Mouse (Mus musculus): ENCODE measurements around the gene Pex12.
"Not testable (repeated sequence)": the region's sequence is repeated elsewhere in the genome, so short reads cannot be mapped to it uniquely, and the experiment has no call there.

The Pex12 gene

DNA sequence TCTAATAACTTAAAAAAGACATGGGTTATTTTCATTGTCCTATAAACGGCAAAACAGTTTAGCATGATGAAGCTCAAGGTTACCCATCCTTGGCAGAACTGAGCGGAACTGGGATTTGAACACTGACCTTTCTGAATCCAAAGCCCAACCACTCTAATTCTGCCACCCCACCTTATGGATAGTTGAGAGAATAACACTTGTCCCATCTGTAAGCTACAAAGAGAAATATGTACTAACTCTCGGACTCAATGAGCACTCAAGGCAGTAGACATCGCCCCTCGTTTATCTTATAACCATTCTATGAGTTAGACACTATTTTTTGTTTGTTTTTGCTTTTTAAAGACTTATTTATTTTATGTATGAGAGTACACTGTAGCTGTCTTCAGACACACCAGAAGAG, 13.3 kb downstream of the Pex12 start:
- no peak for DNase-seq (ENCODE audit: low read depth, low spot score)

DNA sequence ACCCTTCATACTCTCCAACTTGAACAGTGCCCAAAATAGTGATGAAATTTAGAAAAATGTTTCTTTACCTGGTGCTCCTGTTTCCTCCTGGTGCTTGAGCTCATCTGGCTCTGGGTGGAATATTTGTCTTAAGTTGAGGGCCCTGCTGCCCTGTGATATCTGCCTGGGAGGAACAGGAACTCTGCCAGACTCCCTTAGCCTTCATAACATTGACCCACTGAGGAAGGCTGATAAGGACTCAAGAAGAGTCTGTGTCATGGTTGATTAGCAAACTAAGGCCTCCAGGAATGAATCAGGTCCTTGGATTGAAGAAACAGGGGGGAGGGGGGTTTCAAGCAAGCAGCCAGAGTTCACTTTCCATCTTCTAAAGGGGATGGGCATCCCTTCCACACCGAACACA, 15.8 kb downstream of the Pex12 start, which contains the start of gene Slfn14:
Slfn14 (minus strand) TSS at position 161 of the 400 bp plus-strand sequence.
- no peak for DNase-seq (ENCODE audit: low read depth, low spot score)

DNA sequence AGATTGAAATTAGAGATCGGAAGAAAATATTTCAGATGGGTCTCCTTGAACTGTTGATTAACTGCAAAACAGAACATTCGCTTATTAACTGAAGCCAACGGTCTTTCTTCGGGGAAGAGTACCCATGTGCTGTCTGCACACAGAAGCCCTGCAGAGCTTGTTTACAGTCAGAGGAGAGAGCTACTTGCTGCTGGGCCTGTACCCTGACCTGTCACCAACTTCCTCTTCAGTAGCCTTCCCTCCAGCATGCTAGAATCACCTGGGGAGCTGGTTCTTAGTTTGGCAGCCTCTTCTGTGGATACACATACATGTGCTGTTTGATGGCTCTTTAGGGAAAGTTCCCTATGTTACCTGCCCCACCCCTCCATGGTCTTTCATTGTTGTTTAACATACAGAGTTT, 16.8 kb downstream of the Pex12 start:
- DNase-seq (ENCODE audit: low read depth, low spot score): no peak

GRCm38 (mm10) chr11:83282084-83282483, 20.3 kb downstream of the Pex12 start:
- no peak for DNase-seq (ENCODE audit: low read depth, low spot score)

- no peak for DNase-seq (ENCODE audit: low read depth, low spot score)
Measured at GRCm38 (mm10) chr11:83279691-83280090, 22.7 kb downstream of the Pex12 start.

DNA sequence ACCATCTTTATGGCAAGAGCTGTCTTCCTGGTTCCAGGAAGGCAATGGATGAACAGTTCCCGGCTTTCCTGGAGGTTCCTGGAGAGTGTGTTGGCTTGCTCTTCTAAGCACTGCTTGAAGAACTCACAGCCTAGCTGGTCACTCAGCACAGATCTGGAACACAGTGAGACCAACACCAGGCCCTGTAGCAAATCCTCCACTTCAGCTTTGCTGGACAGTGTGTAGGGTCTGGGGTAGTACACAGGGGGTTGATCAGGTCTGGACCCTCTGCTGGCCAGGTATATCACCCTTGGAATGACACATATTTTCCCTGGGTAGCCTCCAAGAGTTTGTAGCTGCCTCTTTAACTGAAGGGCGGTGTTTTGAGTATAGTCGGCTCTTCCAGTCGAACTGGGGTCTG, 23.4 kb downstream of the Pex12 start:
- DNase-seq (ENCODE audit: low read depth, low spot score): no peak

GRCm38 (mm10) chr11:83276251-83276650, 26.1 kb downstream of the Pex12 start:
- DNase-seq (ENCODE audit: low read depth, low spot score): no peak

GRCm38 (mm10) chr11:83271951-83272843, 30.2 kb downstream of the Pex12 start:
- DNase-seq (ENCODE audit: low read depth, low spot score): peak; percentile 56

DNA sequence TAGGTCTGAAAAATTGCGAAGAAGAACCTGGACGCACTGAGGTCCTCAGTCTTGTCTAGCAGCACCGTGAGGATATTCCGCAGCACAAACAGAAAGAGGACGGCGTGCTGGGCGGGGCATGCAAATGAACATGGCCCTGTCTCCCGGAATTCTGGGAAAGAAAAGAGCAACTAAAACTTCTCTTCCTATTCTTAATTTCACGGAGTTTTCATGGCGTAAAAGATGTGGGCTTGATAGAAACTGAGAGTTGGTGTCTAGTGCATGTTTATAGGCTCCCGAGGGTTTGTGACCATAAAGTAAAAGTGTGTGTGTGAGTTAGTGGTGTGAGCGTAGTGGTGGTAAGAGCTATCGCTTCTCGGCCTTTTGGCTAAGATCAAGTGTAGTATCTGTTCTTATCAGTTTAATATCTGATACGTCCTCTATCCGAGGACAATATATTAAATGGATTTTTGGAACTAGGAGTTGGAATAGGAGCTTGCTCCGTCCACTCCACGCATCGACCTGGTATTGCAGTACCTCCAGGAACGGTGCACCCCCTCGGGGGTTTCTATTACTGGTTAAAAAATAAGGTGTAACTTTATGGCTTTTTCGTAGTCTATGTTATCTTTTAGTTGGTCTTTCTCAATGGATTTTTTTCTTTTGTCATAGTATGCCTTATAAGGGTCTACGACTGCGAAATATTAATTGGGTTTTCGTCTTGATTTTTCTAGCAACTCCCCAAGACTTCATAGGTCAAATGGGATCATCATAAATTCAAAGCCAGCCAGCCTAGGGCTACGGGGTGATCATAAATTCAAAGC, 31.0 kb downstream of the Pex12 start:
- peak; percentile 90 for DNase-seq (ENCODE audit: low read depth, low spot score)

DNA sequence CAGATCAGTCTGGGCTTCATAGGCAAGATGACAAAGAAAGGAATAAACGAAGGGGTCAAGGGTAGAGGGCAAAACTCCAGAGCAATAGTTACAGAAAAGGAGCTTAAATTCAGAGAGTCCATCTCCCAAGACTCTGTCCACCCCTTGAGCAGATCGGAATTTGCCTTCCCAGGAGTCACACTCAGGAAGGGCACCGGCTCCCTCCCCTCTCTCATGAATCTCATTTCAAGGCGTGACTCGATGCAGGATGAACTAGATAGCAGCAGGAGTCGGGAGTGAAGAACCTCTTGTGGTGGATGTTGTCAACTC, 31.6 kb downstream of the Pex12 start:
- no peak for DNase-seq (ENCODE audit: low read depth, low spot score)

GRCm38 (mm10) chr11:83263146-83263545, 39.2 kb downstream of the Pex12 start:
- peak; percentile 48 for DNase-seq (ENCODE audit: low read depth, low spot score)

GRCm38 (mm10) chr11:83262673-83263072, 39.7 kb downstream of the Pex12 start:
- no peak for DNase-seq (ENCODE audit: low read depth, low spot score)

DNA sequence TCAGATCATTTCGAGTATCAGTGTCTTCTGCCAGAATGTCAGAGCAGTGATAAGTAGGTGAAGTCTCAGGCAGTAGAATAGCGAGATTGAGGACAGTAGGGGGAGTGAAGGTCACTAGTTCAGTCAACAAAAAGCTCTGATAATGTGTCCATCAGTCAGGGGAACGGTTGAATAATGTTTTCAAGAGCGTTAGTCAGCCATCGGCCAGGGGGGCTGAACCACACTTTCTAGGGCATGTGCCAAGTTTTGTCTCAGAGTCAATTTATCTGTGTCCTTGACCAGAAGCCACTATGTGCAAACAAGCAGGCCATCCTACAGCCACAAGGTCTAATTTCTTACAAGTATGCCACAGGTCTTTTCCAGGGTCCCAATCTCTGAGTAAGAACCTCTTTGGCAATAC, 45.2 kb downstream of the Pex12 start:
- not testable (repeated sequence) for DNase-seq (ENCODE audit: low read depth, low spot score)

Data from ES-CJ7 (cell line).